In the genomic region with DNA sequence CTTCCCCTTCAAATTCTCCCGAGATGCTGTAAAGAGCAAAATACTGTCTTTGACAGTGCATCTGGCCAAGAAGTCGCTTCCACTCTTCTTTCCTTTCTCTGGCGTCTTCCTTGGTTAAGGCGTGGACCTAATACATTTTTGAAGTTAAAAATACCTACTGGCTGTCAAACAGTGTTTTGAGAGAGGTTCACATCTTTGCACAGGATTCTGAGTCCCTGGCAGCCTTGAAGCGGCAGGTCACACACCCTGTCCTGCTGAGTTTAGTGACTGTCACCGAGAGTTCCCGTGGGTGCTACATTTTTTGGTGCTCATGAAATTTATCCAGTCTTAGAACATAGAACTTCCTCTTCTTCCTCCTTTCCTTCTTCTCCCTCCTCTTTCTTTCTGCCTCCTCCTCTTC, we compare ENCODE assay signal across 11 mouse cellular contexts. TPM values are rescaled to one million over a fixed set of nuclear protein-coding genes. Genes with fewer than 3 reads are reported as not detected.
"Had no signal": no experiment of that assay in that cellular context is flagged by ENCODE, and none has a peak within 500 bp of the region (broad histone marks: within the 10 kb centered on the region; RNA-seq: fewer than 3 reads in every experiment).

No protein-coding gene starts in this region.

RNA-seq across cellular contexts. Expression of a gene that starts 41.2 kb away (rescaled TPM):
- polyA plus RNA-seq: limb, embryonic 10.5 days; limb, embryonic 11.5 days; limb, embryonic 12.5 days; limb, embryonic 13.5 days; liver, adult 2 months; liver, embryonic 11.5 days; liver, embryonic 12.5 days; midbrain, embryonic 11.5 days; midbrain, embryonic 12.5 days; myocyte; neural tube, embryonic 11.5 days had no signal
